Mouse (Mus musculus): ENCODE data around the gene Atp1b1. TPM values are rescaled to one million over a fixed set of nuclear protein-coding genes. Genes with fewer than 3 reads are reported as not detected.

The Atp1b1 gene
- polyA plus RNA-seq, 1 experiment = not detected

DNA sequence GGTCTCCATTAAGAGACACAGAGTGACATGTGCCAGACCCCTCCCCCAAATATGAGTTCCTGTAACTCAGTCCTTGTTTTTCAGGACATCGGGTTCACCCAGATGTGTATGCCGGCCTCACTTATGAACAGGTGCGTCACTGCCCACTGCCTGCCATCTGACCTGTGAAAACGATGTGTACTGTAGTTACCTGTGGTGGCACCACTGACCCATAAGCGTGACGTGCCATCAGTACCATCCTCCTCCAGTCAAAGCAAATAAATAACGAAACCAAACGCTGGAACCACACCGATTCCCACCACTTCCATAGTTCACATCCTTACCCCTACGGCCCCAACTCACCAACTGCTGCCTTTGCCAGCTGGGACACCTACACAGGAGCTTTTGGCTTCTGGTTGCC lies 11.6 kb downstream of the Atp1b1 start:
- H3K27ac ChIP-seq (ENCODE audit: insufficient read depth, low read depth, low read length) = no peak overlapping the region
- TF ChIP-seq POLR2A (IDR thresholded peaks at IDR 0.05; ENCODE audit: borderline replicate concordance, low read depth, low read length) (no peak), CTCF (IDR thresholded peaks at IDR 0.05; ENCODE audit: low read depth, low read length) (no peak)
- no peak overlapping the region for H3K4me3 ChIP-seq (ENCODE audit: insufficient read depth, low read length)
- H3K4me1 ChIP-seq (ENCODE audit: control insufficient read depth, insufficient read depth, low read length) = no peaks in the 10 kb centered on the region

DNA sequence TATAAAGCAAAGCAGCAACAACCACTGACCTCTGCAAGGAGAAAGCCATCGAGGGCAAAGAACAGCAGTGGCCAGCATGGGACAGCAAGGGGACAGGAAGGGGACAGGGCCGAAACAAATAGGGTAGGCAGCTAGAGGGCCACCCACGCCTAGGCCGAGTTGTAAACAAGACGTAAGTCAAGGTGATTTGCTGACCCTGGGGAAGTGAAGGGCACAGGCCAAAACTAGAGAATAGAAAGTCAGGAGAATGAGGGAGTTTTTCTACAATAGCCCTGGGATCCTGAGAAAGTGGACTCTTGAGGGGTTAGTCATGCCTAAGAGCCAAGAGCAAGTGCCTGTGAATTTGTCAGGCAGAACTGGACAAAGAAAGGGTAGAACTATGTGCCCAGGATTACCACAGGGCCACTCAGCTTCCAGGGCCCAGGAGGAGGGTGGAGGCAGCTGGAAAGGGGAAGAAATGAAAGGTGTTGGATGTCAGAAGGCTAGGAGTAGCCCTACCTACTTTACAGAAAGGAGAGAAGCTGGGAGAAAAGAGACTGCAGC lies 12.5 kb downstream of the Atp1b1 start:
- Histone ChIP-seq H3K4me1 (ENCODE audit: control insufficient read depth, insufficient read depth, low read length) (peaks cover under 1% of the 10 kb centered on the region; the same call in 1 of the 2 replicates), H3K4me3 (ENCODE audit: insufficient read depth, low read length) (no peak overlapping the region), H3K27ac (ENCODE audit: insufficient read depth, low read depth, low read length) (no peak overlapping the region)
- TF ChIP-seq CTCF (IDR thresholded peaks at IDR 0.05; ENCODE audit: low read depth, low read length) (no peak), POLR2A (IDR thresholded peaks at IDR 0.05; ENCODE audit: borderline replicate concordance, low read depth, low read length) (no peak)

- Histone ChIP-seq H3K27ac (ENCODE audit: insufficient read depth, low read depth, low read length) (no peak overlapping the region), H3K4me1 (ENCODE audit: control insufficient read depth, insufficient read depth, low read length) (peaks cover 9% of the 10 kb centered on the region), H3K4me3 (ENCODE audit: insufficient read depth, low read length) (no peak overlapping the region)
- no peak for TF ChIP-seq POLR2A (IDR thresholded peaks at IDR 0.05; ENCODE audit: borderline replicate concordance, low read depth, low read length)
- TF ChIP-seq CTCF (IDR thresholded peaks at IDR 0.05; ENCODE audit: low read depth, low read length) = no peak
Measured at GRCm38 (mm10) chr1:164441408-164441974, 16.7 kb downstream of the Atp1b1 start.

DNA sequence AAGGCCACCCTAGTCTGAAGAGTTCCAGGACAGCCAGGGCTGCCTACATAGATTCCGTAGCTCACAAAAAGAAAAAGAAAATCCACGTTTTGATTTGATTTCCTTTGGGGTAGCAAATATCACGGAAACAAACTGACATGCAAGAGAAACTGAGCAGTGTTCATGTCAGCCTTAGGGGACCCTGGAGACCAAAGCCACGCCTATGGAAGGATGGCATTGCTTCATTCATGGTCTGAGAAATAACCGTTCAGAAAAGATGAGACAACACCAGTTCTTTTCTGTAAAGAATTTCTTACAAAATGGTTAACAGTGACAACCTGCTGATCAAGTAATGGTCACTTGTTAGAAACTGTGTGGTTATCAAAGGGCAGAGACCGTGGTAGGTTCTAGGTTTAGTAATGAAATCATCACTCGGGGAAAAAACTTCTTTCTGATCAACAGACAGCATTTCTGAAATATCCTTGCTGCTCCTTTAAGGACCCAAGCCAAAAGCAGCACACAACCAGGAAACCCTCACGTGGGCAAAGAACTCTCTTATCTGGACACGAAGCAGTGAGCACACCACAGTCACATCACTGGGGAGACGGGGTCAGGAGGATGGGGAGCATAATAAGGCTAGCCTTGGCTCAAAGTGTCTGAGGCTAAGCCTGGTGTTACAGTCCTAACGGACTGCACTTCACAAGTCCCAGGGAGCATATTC lies 17.3 kb downstream of the Atp1b1 start:
- Histone ChIP-seq H3K27ac (ENCODE audit: insufficient read depth, low read depth, low read length) (no peak overlapping the region), H3K4me1 (ENCODE audit: control insufficient read depth, insufficient read depth, low read length) (peaks cover 9% of the 10 kb centered on the region), H3K4me3 (ENCODE audit: insufficient read depth, low read length) (no peak overlapping the region)
- TF ChIP-seq CTCF (IDR thresholded peaks at IDR 0.05; ENCODE audit: low read depth, low read length) (no peak), POLR2A (IDR thresholded peaks at IDR 0.05; ENCODE audit: borderline replicate concordance, low read depth, low read length) (no peak)

- peaks cover 9% of the 10 kb centered on the region for H3K4me1 ChIP-seq (ENCODE audit: control insufficient read depth, insufficient read depth, low read length)
- TF ChIP-seq POLR2A (IDR thresholded peaks at IDR 0.05; ENCODE audit: borderline replicate concordance, low read depth, low read length) (no peak), CTCF (IDR thresholded peaks at IDR 0.05; ENCODE audit: low read depth, low read length) (no peak)
- H3K27ac ChIP-seq (ENCODE audit: insufficient read depth, low read depth, low read length) = no peak overlapping the region
- H3K4me3 ChIP-seq (ENCODE audit: insufficient read depth, low read length) = no peak overlapping the region
Measured at GRCm38 (mm10) chr1:164440230-164440629, 17.9 kb downstream of the Atp1b1 start.

DNA sequence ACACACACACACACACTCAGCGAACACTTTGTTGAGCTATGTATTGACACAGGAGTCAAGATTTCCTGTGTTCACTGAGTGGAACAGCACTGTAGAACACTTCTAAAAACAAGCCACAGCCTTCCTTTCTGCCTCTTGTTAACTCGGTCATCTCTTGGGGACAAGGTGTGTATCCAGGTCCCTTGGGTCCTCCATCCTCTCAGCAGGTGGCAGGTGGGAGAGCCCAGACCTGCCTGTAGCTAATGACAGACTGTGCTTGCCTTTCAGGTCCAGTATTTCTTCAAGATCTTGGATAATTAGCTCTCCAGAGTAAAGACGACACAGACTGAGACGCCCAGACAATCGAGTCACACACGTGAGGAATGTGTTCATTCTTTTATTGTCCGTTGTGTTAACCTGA lies 21.4 kb downstream of the Atp1b1 start:
- TF ChIP-seq CTCF (IDR thresholded peaks at IDR 0.05; ENCODE audit: low read depth, low read length) (no peak), POLR2A (IDR thresholded peaks at IDR 0.05; ENCODE audit: borderline replicate concordance, low read depth, low read length) (no peak)
- Histone ChIP-seq H3K4me1 (ENCODE audit: control insufficient read depth, insufficient read depth, low read length) (peaks cover 9% of the 10 kb centered on the region), H3K4me3 (ENCODE audit: insufficient read depth, low read length) (no peak overlapping the region), H3K27ac (ENCODE audit: insufficient read depth, low read depth, low read length) (no peak overlapping the region)

DNA sequence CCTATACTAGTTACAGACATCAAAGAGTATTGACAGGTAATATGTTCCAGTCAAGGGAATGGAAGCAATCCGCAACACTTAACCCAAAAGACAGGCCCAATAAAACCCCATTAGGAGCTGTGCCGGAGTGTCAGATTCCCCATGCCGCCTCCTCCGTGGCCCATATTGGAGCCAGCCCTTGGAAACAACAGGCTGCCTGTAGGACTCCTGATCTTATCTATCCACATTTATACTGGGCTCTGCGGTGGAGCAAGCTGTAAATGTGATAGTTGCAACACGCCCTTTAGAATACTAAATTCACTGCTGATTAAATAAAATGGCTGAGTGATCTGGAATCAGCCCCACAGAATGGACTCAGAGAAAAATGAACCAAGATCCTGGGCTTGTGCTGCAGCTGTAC lies 24.1 kb downstream of the Atp1b1 start:
- Histone ChIP-seq H3K27ac (ENCODE audit: insufficient read depth, low read depth, low read length) (no peak overlapping the region), H3K4me3 (ENCODE audit: insufficient read depth, low read length) (no peak overlapping the region), H3K4me1 (ENCODE audit: control insufficient read depth, insufficient read depth, low read length) (no peaks in the 10 kb centered on the region)
- TF ChIP-seq POLR2A (IDR thresholded peaks at IDR 0.05; ENCODE audit: borderline replicate concordance, low read depth, low read length) = no peak
- no peak for TF ChIP-seq CTCF (IDR thresholded peaks at IDR 0.05; ENCODE audit: low read depth, low read length)

GRCm38 (mm10) chr1:164432649-164433048 lies 25.5 kb downstream of the Atp1b1 start:
- Histone ChIP-seq H3K4me1 (ENCODE audit: control insufficient read depth, insufficient read depth, low read length) (no peaks in the 10 kb centered on the region), H3K4me3 (ENCODE audit: insufficient read depth, low read length) (no peak overlapping the region), H3K27ac (ENCODE audit: insufficient read depth, low read depth, low read length) (no peak overlapping the region)
- TF ChIP-seq POLR2A (IDR thresholded peaks at IDR 0.05; ENCODE audit: borderline replicate concordance, low read depth, low read length) (no peak), CTCF (IDR thresholded peaks at IDR 0.05; ENCODE audit: low read depth, low read length) (no peak)

GRCm38 (mm10) chr1:164428644-164429043 lies 29.5 kb downstream of the Atp1b1 start:
- H3K27ac ChIP-seq (ENCODE audit: insufficient read depth, low read depth, low read length) = no peak overlapping the region
- no peak for TF ChIP-seq POLR2A (IDR thresholded peaks at IDR 0.05; ENCODE audit: borderline replicate concordance, low read depth, low read length)
- TF ChIP-seq CTCF (IDR thresholded peaks at IDR 0.05; ENCODE audit: low read depth, low read length) = no peak
- H3K4me3 ChIP-seq (ENCODE audit: insufficient read depth, low read length) = no peak overlapping the region
- no peaks in the 10 kb centered on the region for H3K4me1 ChIP-seq (ENCODE audit: control insufficient read depth, insufficient read depth, low read length)

DNA sequence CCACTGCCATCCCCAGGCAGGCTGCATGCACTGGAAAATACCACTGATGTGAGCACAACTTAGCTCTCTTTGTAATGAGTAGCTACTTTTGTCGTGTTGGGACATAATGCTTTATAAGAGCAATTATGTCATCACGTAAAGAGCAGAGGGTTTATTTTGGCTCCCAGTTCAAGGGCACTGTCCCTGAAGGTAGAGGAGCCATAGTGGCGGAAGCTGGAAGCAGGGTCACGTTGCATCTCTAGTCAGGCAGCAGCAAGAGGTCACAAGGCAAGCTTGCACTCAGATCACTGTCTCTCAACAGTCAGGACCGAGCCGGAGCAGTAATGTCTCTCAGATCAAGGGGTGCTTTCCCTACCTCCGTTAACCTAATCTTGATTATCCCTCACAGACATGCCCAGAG lies 30.4 kb downstream of the Atp1b1 start:
- TF ChIP-seq POLR2A (IDR thresholded peaks at IDR 0.05; ENCODE audit: borderline replicate concordance, low read depth, low read length) = no peak
- TF ChIP-seq CTCF (IDR thresholded peaks at IDR 0.05; ENCODE audit: low read depth, low read length) = no peak
- Histone ChIP-seq H3K27ac (ENCODE audit: insufficient read depth, low read depth, low read length) (no peak overlapping the region), H3K4me3 (ENCODE audit: insufficient read depth, low read length) (no peak overlapping the region), H3K4me1 (ENCODE audit: control insufficient read depth, insufficient read depth, low read length) (no peaks in the 10 kb centered on the region)
